Mouse (Mus musculus) right cerebral cortex, postnatal 36 days (tissue): ENCODE data around the gene Cenpu.
A peak's percentile ranks its signal among the peaks of the same experiment; 100 is the strongest.

Source experiments
- DNase-seq, 2 experiments: peaks; one replicate each; pipeline ENCODE4 v3.0.0; 2022; ENCODE audit warnings: low spot score in 2 of 2, mixed read lengths in 1 of 2

The Cenpu gene

DNA sequence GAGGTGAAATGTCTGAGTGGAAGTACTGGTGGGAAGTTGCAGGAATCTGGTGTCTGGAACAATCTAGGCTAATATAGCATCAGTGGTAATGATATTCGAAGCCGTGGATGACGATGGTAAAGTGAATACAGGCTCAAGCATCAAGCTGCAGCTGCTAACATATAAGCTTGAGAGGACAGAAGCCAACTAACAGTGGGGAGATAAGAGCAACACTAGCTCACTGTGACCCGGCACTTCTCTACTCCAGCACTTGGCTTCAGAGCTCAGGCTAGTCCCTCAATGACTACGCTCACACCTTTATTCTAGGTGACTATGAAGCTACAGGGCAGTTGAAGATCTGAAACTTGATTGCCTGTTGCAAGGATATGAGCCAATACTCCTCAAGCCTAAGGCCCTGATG, 46.9 kb downstream of the Cenpu start:
- DNase-seq: no peak

DNA sequence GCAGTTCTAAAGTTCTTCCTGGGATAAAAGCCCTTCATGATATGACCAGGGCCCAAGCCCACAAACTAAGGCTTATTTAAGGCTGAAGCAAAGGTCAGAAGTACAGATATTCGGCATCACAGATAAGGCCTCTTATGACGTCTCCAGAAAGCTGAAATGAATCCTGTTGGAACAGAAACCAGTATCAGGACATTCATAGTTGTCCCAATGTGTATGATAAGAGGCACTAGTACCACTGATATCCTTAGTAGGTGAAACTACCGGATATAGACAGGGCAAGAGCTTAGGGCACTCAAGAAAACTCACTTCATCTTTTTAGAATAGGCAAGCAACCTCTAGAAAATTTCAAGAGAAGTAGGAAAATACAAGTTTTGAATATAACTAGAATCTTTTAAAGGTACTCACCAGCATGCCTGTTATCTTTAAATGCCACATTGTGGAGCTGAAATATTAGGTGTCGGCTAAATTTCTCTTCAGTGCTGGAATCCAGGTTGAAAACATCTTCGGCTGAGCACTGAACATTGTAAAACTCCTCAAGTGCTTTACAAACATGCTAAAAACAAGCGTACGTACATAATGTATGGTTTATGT, 47.6 kb downstream of the Cenpu start:
- DNase-seq: no peak

DNA sequence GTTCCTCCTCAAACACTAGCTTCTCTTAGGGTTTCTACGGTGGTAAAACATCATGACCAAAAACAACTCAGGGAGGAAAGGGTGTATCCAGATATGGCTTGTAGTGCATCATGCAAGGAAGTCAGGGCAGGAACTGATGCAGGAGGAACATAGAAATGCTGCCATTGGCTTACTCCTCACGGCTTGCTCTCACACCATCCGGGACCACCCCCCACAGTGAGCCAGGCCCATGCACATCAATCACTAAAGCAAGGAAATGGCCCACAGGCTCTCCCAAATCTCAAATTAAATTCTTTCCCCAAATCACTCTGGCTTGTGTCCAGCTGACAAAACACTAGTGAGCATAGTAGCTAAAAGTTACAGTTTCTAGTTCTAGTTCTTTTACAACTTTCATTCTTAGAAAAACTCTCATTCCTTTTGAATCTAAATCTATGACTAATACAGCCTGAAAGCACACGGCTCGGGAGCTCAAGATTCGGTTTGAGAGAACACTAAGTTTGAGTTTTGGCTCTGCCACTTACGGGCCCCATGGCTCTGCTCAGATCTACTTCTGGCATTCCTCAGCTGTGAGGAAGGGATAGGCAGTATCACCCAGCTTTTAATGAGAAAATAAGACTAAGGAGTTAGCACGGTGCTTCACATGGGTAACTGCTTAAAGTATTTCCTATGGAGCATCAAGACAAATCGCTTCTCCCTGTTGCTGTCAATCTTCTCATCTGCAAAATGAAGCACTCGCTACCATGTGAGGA, 49.3 kb downstream of the Cenpu start:
- no peak for DNase-seq

DNA sequence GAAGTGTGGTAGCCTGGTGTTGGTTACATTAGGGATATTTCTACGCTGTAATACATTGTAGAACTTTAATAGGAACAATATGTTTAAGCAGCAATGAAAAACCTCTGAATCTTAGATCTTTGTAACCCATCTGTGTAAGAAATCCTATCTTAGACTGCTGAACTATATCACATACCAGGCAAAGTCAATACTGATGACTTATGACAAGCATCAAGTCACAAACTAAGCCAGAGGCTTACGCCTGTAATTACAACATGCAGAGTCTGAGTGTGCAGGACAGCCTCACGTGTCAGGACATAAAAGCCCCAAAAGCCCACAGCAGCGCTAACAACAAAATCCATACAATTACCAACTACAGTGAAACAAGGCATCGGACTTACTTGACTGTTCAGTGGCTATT, 51.8 kb downstream of the Cenpu start:
- no peak for DNase-seq

DNA sequence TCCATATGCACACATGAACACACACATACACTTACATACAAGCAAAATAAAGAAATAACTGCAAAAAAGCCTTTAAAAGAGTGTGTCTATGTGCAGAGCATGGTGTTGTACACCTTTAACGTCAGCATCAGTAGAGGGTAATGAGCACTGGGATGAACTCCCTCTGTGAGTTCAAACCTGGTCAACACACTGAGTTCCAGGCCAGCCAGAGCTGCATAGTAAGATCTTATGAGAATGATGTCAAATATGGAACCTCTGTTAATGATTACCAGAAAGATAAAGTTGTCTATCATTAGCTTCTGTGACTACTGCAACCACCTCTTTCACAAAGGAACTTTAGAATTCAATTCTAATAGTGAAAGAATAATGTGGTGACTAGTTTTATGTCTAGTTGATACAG, 55.1 kb downstream of the Cenpu start:
- DNase-seq: no peak

DNA sequence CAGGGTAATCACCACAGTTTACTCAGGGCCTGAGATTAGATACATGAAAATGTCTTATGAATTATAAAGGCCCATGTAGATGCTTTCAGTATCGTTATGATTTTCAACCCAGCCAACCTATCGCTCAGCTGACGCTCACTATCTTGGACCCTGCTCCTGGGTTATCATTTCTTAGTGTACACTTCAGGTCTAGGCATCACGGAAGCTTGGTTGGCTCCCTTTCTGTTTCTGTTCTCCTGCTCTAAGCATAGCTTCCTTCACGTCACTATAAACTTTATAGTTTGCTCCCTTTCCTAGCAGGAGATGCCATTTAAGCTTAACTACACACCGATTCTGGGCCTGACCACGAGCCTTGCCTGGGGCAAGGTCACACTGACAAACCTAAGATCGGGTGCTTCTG, 59.7 kb downstream of the Cenpu start:
- no peak for DNase-seq

DNA sequence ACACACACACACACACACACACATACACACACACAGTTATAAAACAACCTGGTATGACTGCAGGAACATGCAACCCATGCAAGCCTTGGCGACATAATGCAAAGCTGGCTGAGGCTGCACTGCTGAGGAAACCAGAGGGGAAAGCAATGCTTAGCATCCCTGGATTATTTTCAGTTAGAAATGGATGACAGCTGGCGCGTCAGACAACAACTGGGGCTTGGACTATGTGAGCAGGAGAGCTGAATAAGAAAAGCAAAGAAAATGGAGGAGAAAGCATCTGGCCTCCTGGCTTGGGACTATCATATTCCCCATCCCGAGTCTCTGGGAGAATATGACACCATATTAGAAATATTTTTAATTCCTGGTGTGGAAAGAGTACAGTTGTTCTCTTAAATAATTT, 61.1 kb downstream of the Cenpu start:
- DNase-seq: no peak

DNA sequence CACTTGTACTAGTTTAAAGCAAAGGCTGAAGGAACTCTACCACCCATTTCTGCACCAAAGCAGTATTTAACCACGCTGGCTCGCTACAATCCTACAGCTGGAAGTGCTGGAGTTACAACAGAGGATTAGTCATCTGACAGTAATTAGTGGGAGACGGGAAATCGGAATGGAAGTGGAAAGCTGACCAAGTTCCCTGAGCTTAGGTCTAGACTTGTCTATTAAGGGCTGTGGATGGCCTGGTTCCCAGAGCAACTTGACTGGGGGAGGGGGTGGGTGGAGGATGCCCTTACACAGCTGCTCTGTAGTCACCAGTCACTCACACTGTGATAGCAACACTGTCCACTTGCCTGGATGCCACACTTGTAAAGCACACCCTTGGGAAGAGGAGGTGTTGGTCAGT, 61.5 kb downstream of the Cenpu start:
- DNase-seq: no peak

DNA sequence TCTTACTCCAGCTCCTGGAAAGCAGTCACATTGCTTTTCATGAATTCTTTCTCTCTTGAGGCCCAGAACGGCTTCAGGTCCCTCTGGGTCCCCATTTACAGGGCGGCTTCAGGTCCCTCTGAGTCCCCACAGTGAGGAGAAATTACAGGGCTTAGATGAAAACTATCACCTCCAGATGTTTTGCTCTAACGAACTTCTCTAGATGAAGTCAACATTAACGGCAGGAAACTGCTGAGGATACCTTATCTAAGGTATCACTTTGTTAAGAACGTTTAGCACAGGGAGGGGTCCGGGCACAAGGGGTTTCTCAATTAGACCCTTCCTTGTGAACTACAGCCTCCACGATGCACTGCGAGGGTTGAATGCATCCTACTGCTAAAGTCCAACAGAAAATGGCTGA, 64.1 kb downstream of the Cenpu start:
- DNase-seq: no peak

DNA sequence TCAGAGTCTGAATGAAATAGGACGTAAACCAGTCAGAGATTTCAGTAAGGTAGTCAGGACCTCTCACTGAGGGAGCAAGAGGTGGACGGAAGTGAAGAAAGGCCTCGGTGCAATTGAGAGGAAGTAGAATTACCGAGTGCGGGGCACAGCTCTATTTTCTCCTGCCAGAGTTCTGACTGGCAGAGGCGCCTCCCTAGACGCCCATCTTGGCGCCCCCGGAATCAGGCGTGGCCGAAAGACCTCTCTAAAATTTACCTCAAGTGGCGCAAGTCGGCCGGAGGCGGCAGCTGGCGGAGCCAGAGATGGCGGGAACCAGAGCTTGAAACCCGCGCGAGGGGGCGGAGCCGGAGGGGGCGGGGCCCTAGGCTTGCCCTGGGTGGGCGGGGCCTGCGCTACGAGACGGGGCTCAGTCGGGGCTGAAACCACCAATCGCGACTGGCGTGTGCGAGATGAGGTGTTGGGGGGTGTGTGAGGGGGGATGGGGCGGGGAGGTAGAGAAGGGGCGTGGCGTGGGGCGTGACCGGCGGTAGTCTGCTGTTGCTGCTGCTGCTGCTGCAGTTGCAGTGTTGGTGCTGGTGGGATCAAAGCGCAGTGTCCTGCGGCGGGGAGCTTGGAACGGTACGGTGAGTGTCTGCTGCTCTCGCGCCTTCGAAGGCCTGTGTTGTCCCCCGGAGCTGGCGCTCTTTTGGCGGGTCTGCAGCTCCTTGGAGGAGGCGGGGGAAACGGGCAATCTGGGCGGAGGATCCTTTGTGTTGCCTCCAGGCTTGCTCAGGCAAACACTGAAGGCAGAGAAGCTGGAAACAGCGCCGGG, 65.3 kb downstream of the Cenpu start, which contains the start of the genes Primpol and Casp3:
Primpol (minus strand) TSS at position 334 of the 811 bp plus-strand sequence.
Casp3 (plus strand) TSS at position 413 of the 811 bp plus-strand sequence.
- peak; percentile 88 to 90 for DNase-seq

DNA sequence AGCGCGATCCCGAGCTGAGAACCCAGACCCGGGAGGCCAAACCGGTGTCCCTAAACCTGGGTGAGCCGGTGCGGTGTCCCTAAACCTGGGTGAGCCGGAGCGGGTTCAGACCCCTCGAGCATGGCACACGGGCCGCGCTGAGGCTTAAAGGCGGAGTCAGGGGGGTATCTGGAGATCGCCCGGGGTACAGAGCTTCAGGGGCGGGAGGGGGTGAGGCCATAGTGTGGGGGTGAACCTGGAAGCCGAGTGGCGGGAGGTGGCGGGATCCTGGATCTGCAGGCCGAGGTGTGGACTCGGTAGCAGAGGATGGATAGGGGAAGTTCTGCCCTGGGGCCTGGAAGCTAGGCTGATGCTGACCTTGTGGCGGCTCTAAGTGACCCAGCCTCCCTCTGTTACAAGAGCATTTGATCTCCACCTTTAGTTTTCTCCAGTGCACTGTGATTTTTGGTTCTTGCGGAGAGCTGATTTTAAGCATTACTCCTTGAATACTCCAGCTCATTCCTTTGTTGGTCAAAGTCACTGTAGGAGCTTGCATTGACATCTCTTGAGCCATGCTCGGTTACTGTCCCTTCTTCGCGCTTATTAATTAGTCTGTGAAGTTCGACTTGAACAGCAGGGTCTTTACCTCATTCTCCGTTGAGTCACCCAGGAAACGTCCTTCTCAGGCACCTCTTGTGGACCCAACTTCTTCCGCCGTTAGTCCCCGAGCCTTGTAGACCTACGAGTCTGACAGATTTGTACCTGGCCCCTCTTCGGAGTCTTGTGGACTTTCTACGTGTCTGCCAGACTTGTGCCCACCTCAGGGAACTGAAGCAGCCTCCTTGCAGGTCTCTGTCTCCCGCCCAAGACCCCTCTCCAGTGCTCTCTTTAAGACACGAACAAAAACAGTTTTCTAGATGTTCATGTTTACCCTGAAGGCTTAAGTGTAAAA, 66.1 kb downstream of the Cenpu start:
- no peak for DNase-seq

DNA sequence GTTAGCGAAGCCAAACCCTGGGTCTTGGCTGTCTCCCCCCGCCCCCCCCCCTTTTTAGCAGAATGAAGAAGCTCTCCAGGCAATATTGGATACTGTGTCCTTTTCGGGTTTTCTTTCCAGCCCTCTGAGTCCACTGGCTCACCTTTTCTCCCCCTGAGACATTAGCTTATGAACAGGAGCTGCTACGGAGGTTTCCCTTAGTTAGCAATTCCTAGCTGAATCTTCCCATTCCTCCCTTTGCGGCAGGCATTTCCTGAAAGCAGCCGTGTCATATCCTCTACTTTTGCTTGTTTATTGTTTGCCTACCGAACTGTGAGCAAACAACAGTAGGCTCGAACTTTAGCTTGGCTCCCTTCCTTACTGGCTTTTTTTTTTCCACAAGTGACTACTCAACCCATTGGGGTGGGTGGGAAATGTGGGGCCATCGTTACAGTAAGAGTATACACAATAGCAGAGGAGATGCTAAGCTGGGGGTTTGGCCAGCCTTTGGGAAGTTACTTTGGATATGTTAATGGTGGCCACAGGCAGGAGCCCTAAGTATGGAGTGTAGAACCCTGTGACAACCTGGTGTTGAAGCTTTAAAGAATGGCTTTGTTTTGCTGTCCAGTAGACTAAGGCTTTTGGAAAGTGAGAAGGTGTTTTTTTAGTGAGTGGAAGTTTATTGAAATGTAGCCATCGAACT, 67.0 kb downstream of the Cenpu start:
- DNase-seq: no peak

DNA sequence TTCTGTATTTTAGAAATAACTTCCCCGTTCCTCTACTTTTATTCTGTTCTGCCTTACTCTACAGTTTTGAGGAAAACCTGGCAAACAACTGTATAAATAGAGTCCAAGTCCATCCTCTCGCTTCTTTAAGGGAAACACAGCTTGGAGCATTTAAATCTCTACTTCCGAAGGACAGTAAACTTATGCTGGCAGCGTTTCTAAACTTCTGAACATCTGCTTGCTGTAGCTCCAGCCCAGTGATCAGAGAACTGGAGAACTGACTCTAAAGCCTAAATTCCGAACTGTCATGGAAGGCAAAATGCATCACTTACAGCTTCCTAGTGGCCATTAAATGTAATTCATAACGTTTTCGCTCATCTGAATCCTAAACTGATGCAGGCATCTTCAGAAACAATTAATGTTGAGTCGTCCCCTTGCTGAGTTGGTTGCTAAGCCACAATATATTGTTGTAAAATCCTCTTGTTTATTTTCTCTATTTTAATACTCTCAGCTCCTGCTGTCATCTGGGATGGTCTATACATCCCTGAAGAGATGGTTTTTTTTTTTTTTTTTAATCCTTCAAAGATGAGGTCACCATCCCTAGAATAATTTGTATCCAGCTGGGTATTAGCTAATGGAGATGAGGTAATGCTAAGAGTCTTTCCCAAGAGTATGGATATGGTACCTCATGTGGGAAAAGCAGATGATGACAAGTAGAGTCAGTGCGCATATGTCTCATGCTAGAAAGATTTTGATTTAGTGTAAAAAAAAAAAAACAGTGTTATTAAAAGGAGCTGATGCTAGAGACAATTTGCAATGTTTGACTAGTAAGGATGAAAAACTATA, 70.8 kb downstream of the Cenpu start:
- no peak for DNase-seq

DNA sequence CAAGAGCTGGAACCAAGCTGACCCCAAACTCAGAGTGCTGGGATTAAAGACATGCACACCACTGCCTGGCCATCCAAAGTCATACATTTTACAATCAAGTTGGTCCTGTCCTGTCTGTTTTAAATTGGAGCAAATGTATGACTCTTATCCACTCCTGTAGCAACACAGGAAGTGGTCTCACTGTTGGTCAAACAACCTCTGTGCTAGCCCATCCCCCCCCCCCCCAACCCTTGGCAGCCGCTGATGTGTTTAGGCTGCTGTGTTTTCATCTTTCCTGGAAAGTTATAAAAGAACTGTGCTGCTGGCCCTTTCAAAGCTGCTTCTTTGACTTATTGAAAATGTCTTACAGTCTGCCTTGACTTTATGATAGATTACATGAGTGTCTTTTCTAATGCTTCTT, 73.3 kb downstream of the Cenpu start:
- DNase-seq: no peak

DNA sequence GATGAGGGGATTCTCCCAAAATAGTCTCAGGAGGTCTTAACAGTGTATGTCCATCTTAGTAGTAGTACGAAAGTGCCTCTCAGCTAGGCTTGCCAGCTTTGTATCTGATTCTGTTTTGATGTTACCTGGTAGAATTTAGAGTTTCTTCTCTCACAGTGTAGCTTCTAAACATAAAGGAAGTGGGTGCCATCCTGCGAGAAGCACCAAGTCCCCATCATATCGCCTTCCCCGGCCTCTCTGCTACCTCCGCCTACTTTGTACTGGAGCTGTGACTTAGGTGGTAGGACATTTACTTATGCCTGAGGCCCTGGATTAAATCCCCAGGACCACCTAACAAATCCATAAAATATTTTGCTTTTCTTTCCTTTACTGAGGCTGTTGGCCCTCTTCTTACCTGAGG, 74.8 kb downstream of the Cenpu start:
- DNase-seq: no peak

DNA sequence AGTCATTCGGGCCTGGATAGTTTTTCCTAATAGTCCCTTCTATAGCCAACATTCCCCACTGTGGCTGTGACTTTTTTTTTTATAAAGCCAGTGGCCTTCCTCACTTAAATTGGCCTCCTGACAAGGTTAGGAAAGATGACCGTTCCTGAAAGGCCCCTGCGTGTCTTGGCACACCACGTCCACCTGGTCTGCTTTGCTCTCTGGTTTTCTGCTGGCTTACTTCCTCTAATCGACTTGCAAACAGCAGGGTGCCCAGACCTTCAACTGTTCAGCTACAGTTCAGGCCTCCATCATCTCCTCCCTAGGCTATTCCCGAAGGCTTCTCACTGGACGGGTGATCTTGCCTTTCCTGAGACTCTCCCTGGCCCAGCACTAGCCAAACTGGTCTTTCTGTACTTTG, 76.1 kb downstream of the Cenpu start:
- DNase-seq: no peak

DNA sequence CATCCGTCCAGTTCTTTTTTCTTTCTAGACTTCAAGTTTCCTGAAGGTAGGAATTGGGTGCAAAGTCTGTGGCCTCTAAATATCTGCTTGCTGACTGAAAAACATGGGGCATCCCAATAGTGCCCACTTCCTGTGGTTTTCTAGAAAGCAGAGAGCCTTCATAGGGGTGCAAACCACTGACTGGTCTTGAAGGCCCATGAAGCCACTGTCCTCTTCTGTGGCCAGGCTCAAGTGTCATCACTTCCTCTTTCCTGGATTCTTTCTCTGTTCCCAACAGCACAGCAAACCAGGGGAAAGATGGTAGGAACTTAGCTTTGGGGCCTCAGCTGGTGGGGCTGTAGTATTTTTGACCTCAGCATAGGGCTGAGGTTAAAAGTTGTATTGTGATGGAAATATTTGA, 76.8 kb downstream of the Cenpu start:
- DNase-seq: no peak
